22 mouse cellular contexts compared by ENCODE assay signal in genomic region chr11:97346383-97346782, GRCm38 (mm10). TPM values are rescaled to one million over a fixed set of nuclear protein-coding genes. Genes with fewer than 3 reads are reported as not detected.
DNase-seq lines count a peak whose midpoint lies in the region; ATAC-seq and TF ChIP-seq lines count a peak whose summit lies in the region.
"Had no signal": no experiment of that assay in that cellular context is flagged by ENCODE, and none has a peak within 500 bp of the region (broad histone marks: within the 10 kb centered on the region; RNA-seq: fewer than 3 reads in every experiment).

No protein-coding gene starts in this region.

- no peak for TF ChIP-seq POLR2A in myocyte (IDR thresholded peaks at IDR 0.05; ENCODE audit: insufficient read length, low read depth)

- no peaks in the 10 kb centered on the region for H3K36me3 ChIP-seq in hindbrain, embryonic 16.5 days (ENCODE audit: control insufficient read depth, insufficient read depth, low read length)
- H3K36me3 ChIP-seq in hindbrain, embryonic 12.5 days, result no peaks in the 10 kb centered on the region
- H3K36me3 ChIP-seq in myocyte (ENCODE audit: control insufficient read depth, insufficient read depth), result no peaks in the 10 kb centered on the region
- H3K36me3 ChIP-seq: forebrain, embryonic 15.5 days; heart, embryonic 10.5 days; intestine, embryonic 15.5 days; kidney, embryonic 15.5 days; liver, embryonic 15.5 days; midbrain, embryonic 15.5 days had no signal

- no peak overlapping the region for H3K4me2 ChIP-seq in hindbrain, embryonic 16.5 days (ENCODE audit: low read length)
- no peak overlapping the region for H3K4me2 ChIP-seq in hindbrain, embryonic 12.5 days (replicated peaks)
- H3K4me2 ChIP-seq in myocyte (ENCODE audit: low read depth), result no peak overlapping the region
- H3K4me2 ChIP-seq: forebrain, embryonic 15.5 days; intestine, embryonic 15.5 days; kidney, embryonic 15.5 days; liver, embryonic 15.5 days; midbrain, embryonic 15.5 days had no signal

- ATAC-seq in hindbrain, embryonic 16.5 days, result peak; percentile 62
- ATAC-seq in hindbrain, embryonic 12.5 days (ENCODE audit: low FRiP score), result no peak
- ATAC-seq: forebrain, embryonic 15.5 days; intestine, embryonic 15.5 days; lung, postnatal 0 days; midbrain, embryonic 15.5 days had no signal

- DNase-seq in right cerebral cortex, postnatal 4 days, result peak; percentile 29
- DNase-seq in right cerebral cortex, postnatal 25 days, result no peak
- peak; percentile 51 for DNase-seq in cerebellum, adult 8-10 months
- DNase-seq in urinary bladder, adult 2 months (ENCODE audit: low spot score), result no peak
- DNase-seq in layer of hippocampus, adult 18-20 months (ENCODE audit: low spot score in 2 of 2), result no peak
- DNase-seq: embryo, embryonic 11 days; kidney, postnatal 4 days; retina, postnatal 1 day; thymus, postnatal 25 days had no signal

- peaks cover 13% of the 10 kb centered on the region for H3K4me1 ChIP-seq in hindbrain, embryonic 16.5 days (ENCODE audit: control insufficient read depth, insufficient read depth, low read depth, low read length)
- H3K4me1 ChIP-seq in hindbrain, embryonic 12.5 days, result peaks cover 23% of the 10 kb centered on the region

- no peaks in the 10 kb centered on the region for H3K27me3 ChIP-seq in hindbrain, embryonic 16.5 days (replicated peaks; ENCODE audit: control insufficient read depth, insufficient read depth, low read length)
- peaks cover 4% of the 10 kb centered on the region for H3K27me3 ChIP-seq in hindbrain, embryonic 12.5 days
- no peaks in the 10 kb centered on the region for H3K27me3 ChIP-seq in myocyte (ENCODE audit: control insufficient read depth, insufficient read depth, insufficient read length)
- H3K27me3 ChIP-seq: forebrain, embryonic 15.5 days; intestine, embryonic 15.5 days; midbrain, embryonic 15.5 days had no signal

- H3K4me3 ChIP-seq in hindbrain, embryonic 16.5 days (ENCODE audit: low read length), result no peak overlapping the region
- H3K4me3 ChIP-seq in hindbrain, embryonic 12.5 days, result no peak overlapping the region
- H3K4me3 ChIP-seq in myocyte, result no peak overlapping the region
- H3K4me3 ChIP-seq: forebrain, embryonic 15.5 days; heart, embryonic 10.5 days; intestine, embryonic 15.5 days; kidney, embryonic 15.5 days; liver, embryonic 15.5 days; midbrain, embryonic 15.5 days had no signal

- H3K9ac ChIP-seq in hindbrain, embryonic 16.5 days (ENCODE audit: low read depth, low read length), result no peak overlapping the region
- no peak overlapping the region for H3K9ac ChIP-seq in hindbrain, embryonic 12.5 days
- H3K9ac ChIP-seq: forebrain, embryonic 15.5 days; intestine, embryonic 15.5 days; kidney, embryonic 15.5 days; liver, embryonic 15.5 days; midbrain, embryonic 15.5 days had no signal

- WGBS in hindbrain, embryonic 16.5 days, result 63% methylated on average over 9 of the region's 9 CpGs
- WGBS in hindbrain, embryonic 12.5 days, result 84% methylated on average over 9 of the region's 9 CpGs

- H3K27ac ChIP-seq in hindbrain, embryonic 16.5 days (ENCODE audit: low read depth, low read length), result no peak overlapping the region
- no peak overlapping the region for H3K27ac ChIP-seq in hindbrain, embryonic 12.5 days
- H3K27ac ChIP-seq: forebrain, embryonic 15.5 days; heart, embryonic 10.5 days; intestine, embryonic 15.5 days; kidney, embryonic 15.5 days; liver, embryonic 15.5 days; midbrain, embryonic 15.5 days had no signal

- no peak overlapping the region for H3ac ChIP-seq in myocyte (ENCODE audit: control insufficient read depth, insufficient read length)

- no peaks in the 10 kb centered on the region for H3K79me2 ChIP-seq in myocyte (ENCODE audit: control insufficient read depth, insufficient read depth)

- H3K9me3 ChIP-seq in hindbrain, embryonic 16.5 days (ENCODE audit: control insufficient read depth, low read length), result no peaks in the 10 kb centered on the region
- no peaks in the 10 kb centered on the region for H3K9me3 ChIP-seq in hindbrain, embryonic 12.5 days (replicated peaks)
- H3K9me3 ChIP-seq: forebrain, embryonic 15.5 days; heart, embryonic 10.5 days; intestine, embryonic 15.5 days; kidney, embryonic 15.5 days; liver, embryonic 15.5 days; midbrain, embryonic 15.5 days had no signal

TF ChIP-seq in myocyte, 11 proteins besides CTCF, POLR2A, EP300 and RAD21:
- peak in 2 of 3 experiments; percentile 77 to 85 for TF ChIP-seq MYOG (IDR thresholded peaks at IDR 0.05; ENCODE audit: control insufficient read depth in 1 of 3, insufficient read depth in 1 of 3, insufficient read length in 2 of 3, low read depth in 2 of 3)
- no peak for TF ChIP-seq USF1 (IDR thresholded peaks at IDR 0.05; ENCODE audit: low read depth)
- peak in 2 of 3 experiments; percentile 55 to 61 for TF ChIP-seq MYOD1 (IDR thresholded peaks at IDR 0.05; ENCODE audit: control insufficient read depth in 1 of 3, insufficient read length in 2 of 3, low read depth in 2 of 3)

RNA-seq across cellular contexts. Expression of gene Gpr179, which starts 5.5 kb away (rescaled TPM):
- polyA plus RNA-seq in hindbrain, embryonic 16.5 days (2015; fragmentation: Nextera tagmentation; extraction: Ambion mirVana), result 0.43 and 0.51 TPM in 2 replicates
- polyA plus RNA-seq in hindbrain, embryonic 12.5 days (2016; fragmentation: Nextera tagmentation; extraction: Ambion mirVana), result 0.17 and 0.22 TPM in 2 replicates
- polyA plus RNA-seq in myocyte (2012; fragmentation: generic; extraction: Trizol), result 0.08 TPM
- 0.11 and 0.25 TPM in 2 replicates for polyA plus RNA-seq in urinary bladder, adult 2 months (2012; rRNA removed)
- under 1 TPM; 0.13 to 0.40 TPM for total RNA-seq in layer of hippocampus, adult 18-20 months (2021)
- total RNA-seq: megakaryocyte-erythroid progenitor cell, adult 5-6 weeks had no signal
- polyA plus RNA-seq: heart, postnatal 0 days; hindbrain, embryonic 11.5 days; liver, embryonic 15.5 days had no signal

RNA-seq across cellular contexts. Expression of gene Socs7, which starts 16.0 kb away (rescaled TPM):
- polyA plus RNA-seq in hindbrain, embryonic 16.5 days (2015; fragmentation: Nextera tagmentation; extraction: Ambion mirVana), result 7.3 and 8.1 TPM in 2 replicates
- polyA plus RNA-seq in hindbrain, embryonic 12.5 days (2016; fragmentation: Nextera tagmentation; extraction: Ambion mirVana), result 7.0 and 9.1 TPM in 2 replicates
- 19.8 TPM for polyA plus RNA-seq in myocyte (2012; fragmentation: generic; extraction: Trizol)
- polyA plus RNA-seq in urinary bladder, adult 2 months (2012; rRNA removed), result 9.1 and 9.7 TPM in 2 replicates
- total RNA-seq in layer of hippocampus, adult 18-20 months (2021), result 10 to 100 TPM; 81.5 to 85.4 TPM

RNA-seq across cellular contexts. Expression of gene Mrpl45, which starts 30.9 kb away (rescaled TPM):
- polyA plus RNA-seq in hindbrain, embryonic 16.5 days (2015; fragmentation: Nextera tagmentation; extraction: Ambion mirVana), result 38.2 and 39.5 TPM in 2 replicates
- 44.9 and 45.6 TPM in 2 replicates for polyA plus RNA-seq in hindbrain, embryonic 12.5 days (2016; fragmentation: Nextera tagmentation; extraction: Ambion mirVana)
- 36.3 TPM for polyA plus RNA-seq in myocyte (2012; fragmentation: generic; extraction: Trizol)
- 20.2 and 22.0 TPM in 2 replicates for polyA plus RNA-seq in urinary bladder, adult 2 months (2012; rRNA removed)
- total RNA-seq in layer of hippocampus, adult 18-20 months (2021), result 10 to 100 TPM; 27.7 to 30.6 TPM

Comparison
In these comparisons a context has a peak if more than half of its experiments do, and no peak if none do; other contexts are left out.
1. DNase-seq: peak in right cerebral cortex, postnatal 4 days (single experiment) and cerebellum, adult 8-10 months (single experiment); none in right cerebral cortex, postnatal 25 days (single experiment), urinary bladder, adult 2 months (single experiment) and layer of hippocampus, adult 18-20 months (0 of 2).